Mouse (Mus musculus) ES-E14 (cell line): ENCODE data around the gene Gdap1l1.

ENCODE experiments used
- CHD2 ChIP-seq: IDR thresholded peaks from 2 replicates; pipeline ENCODE4 v1.6.1; 2014; ENCODE audit warnings: mild to moderate bottlenecking, low read depth, low read length, inconsistent platforms
- HCFC1 ChIP-seq: IDR thresholded peaks from 2 replicates; pipeline ENCODE4 v1.6.1; 2012; ENCODE audit warnings: low read length, inconsistent platforms, borderline replicate concordance; ENCODE audit not compliant: insufficient read depth
- MAFK ChIP-seq: IDR thresholded peaks from 2 replicates; pipeline ENCODE4 v1.6.1; 2014; ENCODE audit warnings: mild to moderate bottlenecking, low read depth, low read length, inconsistent platforms; ENCODE audit not compliant: insufficient read depth
- ZC3H11A ChIP-seq: IDR thresholded peaks from 2 replicates; pipeline ENCODE4 v1.6.1; 2012; ENCODE audit warnings: low read depth, mild to moderate bottlenecking, inconsistent platforms, low read length, borderline replicate concordance
- ZNF384 ChIP-seq: IDR thresholded peaks from 2 replicates; pipeline ENCODE4 v1.6.1; 2012; ENCODE audit warnings: low read depth, low read length, inconsistent platforms

GRCm38 (mm10) chr2:163438619-163439451 is 559 bp downstream of the Gdap1l1 start:
- TF ChIP-seq HCFC1 (no peak), ZC3H11A (no peak), MAFK (no peak), ZNF384 (no peak), CHD2 (no peak)
